Mouse (Mus musculus): ENCODE measurements around the gene Adtrp. TPM values are rescaled to one million over a fixed set of nuclear protein-coding genes. Genes with fewer than 3 reads are reported as not detected.

Adtrp gene
- polyA plus RNA-seq, 1 experiment from 2014 or later = not detected

GRCm38 (mm10) chr13:41823077-41823476, 24.4 kb downstream of the Adtrp start:
- 75% methylated on average over 3 of the region's 3 CpGs for WGBS
- no peak for ATAC-seq

GRCm38 (mm10) chr13:41822617-41823016, 24.9 kb downstream of the Adtrp start:
- Histone ChIP-seq H3K4me3 (no peak overlapping the region), H3K9ac (no peak overlapping the region), H3K27ac (no peak overlapping the region), H3K27me3 (no peaks in the 10 kb centered on the region), H3K36me3 (ENCODE audit: poor library complexity, severe bottlenecking) (no peaks in the 10 kb centered on the region), H3K4me1 (no peaks in the 10 kb centered on the region), H3K9me3 (replicated peaks) (no peaks in the 10 kb centered on the region), H3K4me2 (no peak overlapping the region)
- WGBS = 33% methylated on average over 2 of the region's 2 CpGs
- ATAC-seq = no peak

More at GRCm38 (mm10) chr13:41823077-41823476, 24.4 kb downstream of the Adtrp start:
- Histone ChIP-seq H3K4me1 (no peaks in the 10 kb centered on the region), H3K27ac (no peak overlapping the region), H3K27me3 (no peaks in the 10 kb centered on the region), H3K9ac (no peak overlapping the region), H3K9me3 (replicated peaks) (no peaks in the 10 kb centered on the region), H3K4me3 (no peak overlapping the region), H3K36me3 (ENCODE audit: poor library complexity, severe bottlenecking) (no peaks in the 10 kb centered on the region), H3K4me2 (no peak overlapping the region)

GRCm38 (mm10) chr13:41822091-41822490, 25.4 kb downstream of the Adtrp start:
- ATAC-seq = no peak

GRCm38 (mm10) chr13:41820947-41821346, 26.5 kb downstream of the Adtrp start:
- Histone ChIP-seq H3K9ac (no peak overlapping the region), H3K27ac (no peak overlapping the region), H3K9me3 (replicated peaks) (no peaks in the 10 kb centered on the region), H3K4me1 (no peaks in the 10 kb centered on the region), H3K27me3 (no peaks in the 10 kb centered on the region), H3K4me3 (no peak overlapping the region), H3K36me3 (ENCODE audit: poor library complexity, severe bottlenecking) (no peaks in the 10 kb centered on the region), H3K4me2 (no peak overlapping the region)
- 89% methylated on average over 3 of the region's 3 CpGs for WGBS
- ATAC-seq = no peak

More at GRCm38 (mm10) chr13:41822091-41822490, 25.4 kb downstream of the Adtrp start:
- Histone ChIP-seq H3K4me1 (no peaks in the 10 kb centered on the region), H3K36me3 (ENCODE audit: poor library complexity, severe bottlenecking) (no peaks in the 10 kb centered on the region), H3K4me2 (no peak overlapping the region), H3K9ac (no peak overlapping the region), H3K9me3 (replicated peaks) (no peaks in the 10 kb centered on the region), H3K27ac (no peak overlapping the region), H3K4me3 (no peak overlapping the region), H3K27me3 (no peaks in the 10 kb centered on the region)
- WGBS = 46% methylated on average over 5 of the region's 5 CpGs

DNA sequence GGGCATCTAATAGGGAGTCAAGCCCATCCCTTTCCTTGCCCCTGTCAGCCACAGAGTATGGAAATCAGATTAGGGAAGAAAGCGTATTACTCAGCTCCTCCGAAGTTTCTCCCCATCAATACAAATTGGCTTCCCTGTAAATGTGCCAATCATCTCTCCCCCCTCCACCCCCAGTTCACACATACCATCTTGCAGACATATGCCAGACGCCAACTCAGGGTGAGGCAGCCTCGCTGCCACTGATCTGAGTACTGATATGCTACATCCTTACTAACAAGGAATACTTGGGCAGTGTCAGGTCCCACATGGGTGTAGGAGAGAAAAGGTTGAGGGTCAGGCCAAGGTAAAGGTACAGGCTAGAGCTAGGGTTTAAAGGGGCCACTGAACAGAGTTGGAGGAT, 27.6 kb downstream of the Adtrp start:
- Histone ChIP-seq H3K4me2 (no peak overlapping the region), H3K27me3 (no peaks in the 10 kb centered on the region), H3K36me3 (ENCODE audit: poor library complexity, severe bottlenecking) (no peaks in the 10 kb centered on the region), H3K27ac (no peak overlapping the region), H3K4me1 (no peaks in the 10 kb centered on the region), H3K9ac (no peak overlapping the region), H3K9me3 (replicated peaks) (no peaks in the 10 kb centered on the region), H3K4me3 (no peak overlapping the region)
- 83% methylated on average over 4 of the region's 4 CpGs for WGBS
- peak; percentile 66; the same call in 1 of the 2 replicates for ATAC-seq

DNA sequence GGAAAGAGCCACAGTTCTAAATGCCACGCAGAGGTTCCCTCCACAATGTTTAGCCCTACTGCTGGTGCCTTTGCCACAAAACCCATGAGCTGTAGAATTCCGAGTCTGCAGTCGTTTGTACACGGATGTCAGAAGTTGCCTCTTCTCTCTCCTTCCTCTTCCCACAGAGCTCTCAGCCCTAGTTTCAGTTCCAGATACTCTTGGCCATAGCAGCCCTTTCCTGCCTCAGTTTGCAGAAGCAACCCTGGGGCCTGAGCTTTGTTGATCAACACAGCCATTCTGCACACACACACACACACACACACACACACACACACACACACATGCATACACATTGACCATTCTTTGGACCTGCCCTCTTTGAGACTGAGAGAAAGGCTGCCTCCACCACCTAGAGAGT, 28.0 kb downstream of the Adtrp start:
- ATAC-seq = no peak
- WGBS = 97% methylated on average over 4 of the region's 4 CpGs
- Histone ChIP-seq H3K9me3 (replicated peaks) (no peaks in the 10 kb centered on the region), H3K9ac (no peak overlapping the region), H3K4me1 (no peaks in the 10 kb centered on the region), H3K27me3 (no peaks in the 10 kb centered on the region), H3K4me3 (no peak overlapping the region), H3K27ac (no peak overlapping the region), H3K4me2 (no peak overlapping the region), H3K36me3 (ENCODE audit: poor library complexity, severe bottlenecking) (no peaks in the 10 kb centered on the region)

DNA sequence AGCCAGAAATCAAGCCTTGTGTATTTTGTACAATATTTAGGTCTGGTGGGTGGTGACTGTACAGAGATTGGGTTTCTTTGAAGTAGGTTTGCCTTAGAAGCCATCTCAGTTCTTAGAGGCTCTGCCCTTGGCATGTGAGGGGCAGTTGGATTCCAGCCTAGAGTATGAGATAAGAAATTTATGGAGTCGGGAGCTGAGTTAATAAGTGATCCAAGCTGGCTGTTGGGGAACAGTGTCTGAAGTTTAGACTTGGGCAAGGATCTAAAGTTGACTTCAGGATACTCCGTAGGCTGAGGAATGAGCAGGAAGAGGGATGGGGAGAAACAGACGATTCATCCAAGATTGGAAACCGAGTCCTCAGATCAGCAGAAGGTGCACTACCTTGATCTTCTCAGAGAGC, 29.9 kb downstream of the Adtrp start:
- Histone ChIP-seq H3K9me3 (replicated peaks) (no peaks in the 10 kb centered on the region), H3K4me3 (no peak overlapping the region), H3K36me3 (ENCODE audit: poor library complexity, severe bottlenecking) (no peaks in the 10 kb centered on the region), H3K4me1 (no peaks in the 10 kb centered on the region), H3K27ac (no peak overlapping the region), H3K4me2 (no peak overlapping the region), H3K27me3 (no peaks in the 10 kb centered on the region), H3K9ac (no peak overlapping the region)
- no peak for ATAC-seq
- WGBS = 93% methylated on average over 4 of the region's 4 CpGs

DNA sequence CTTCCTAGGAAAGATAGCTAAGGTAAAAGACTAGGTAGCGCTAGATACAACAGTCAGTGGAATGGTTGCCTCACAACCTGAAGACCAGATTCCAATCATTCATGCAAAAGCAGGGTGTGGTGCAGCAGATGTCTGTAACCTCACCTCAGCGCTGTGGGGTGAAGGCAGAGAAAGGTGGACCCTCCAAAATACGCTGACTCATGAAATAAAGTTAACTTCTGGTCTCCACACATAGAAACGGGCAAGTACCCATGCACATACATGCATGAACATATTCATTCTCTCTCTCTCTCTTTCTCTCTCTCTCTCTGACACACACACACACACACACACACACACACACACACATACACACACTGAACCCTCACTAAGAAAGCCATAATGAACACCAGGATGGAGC, 30.8 kb downstream of the Adtrp start:
- WGBS = 91% methylated on average over 4 of the region's 4 CpGs

DNA sequence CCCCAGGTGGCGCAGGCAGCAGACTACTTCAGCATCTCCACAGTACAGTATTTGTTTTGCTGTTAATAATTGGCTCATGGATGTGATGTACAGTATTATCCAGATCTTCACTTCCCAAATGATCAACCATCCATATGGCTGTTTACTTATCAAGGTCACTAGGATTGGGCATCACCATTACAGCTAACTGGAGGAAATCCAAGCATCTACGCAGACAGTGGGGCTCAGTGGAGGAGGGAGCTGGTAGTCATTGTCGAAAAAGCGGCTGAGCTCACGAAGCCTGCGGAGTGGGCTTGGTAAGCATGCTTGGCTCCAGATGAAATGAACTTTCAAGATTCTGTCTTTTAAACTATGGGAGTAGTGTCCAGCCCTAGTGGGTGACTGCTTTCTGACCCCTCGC, 36.7 kb downstream of the Adtrp start:
- Histone ChIP-seq H3K36me3 (ENCODE audit: poor library complexity, severe bottlenecking) (no peaks in the 10 kb centered on the region), H3K27me3 (no peaks in the 10 kb centered on the region), H3K4me2 (no peak overlapping the region), H3K9ac (no peak overlapping the region), H3K4me3 (no peak overlapping the region), H3K4me1 (peaks cover 17% of the 10 kb centered on the region), H3K9me3 (replicated peaks) (no peaks in the 10 kb centered on the region), H3K27ac (no peak overlapping the region)
- 79% methylated on average over 7 of the region's 7 CpGs for WGBS
- ATAC-seq = no peak

More for the DNA sequence above, 30.8 kb downstream of the Adtrp start:
- H3K9me3 ChIP-seq (replicated peaks) = no peaks in the 10 kb centered on the region
- ATAC-seq = no peak
- H3K4me2 ChIP-seq = no peak overlapping the region
- no peaks in the 10 kb centered on the region for H3K27me3 ChIP-seq
- H3K27ac ChIP-seq = no peak overlapping the region
- no peak overlapping the region for H3K4me3 ChIP-seq
- H3K4me1 ChIP-seq = no peaks in the 10 kb centered on the region
- no peak overlapping the region for H3K9ac ChIP-seq
- H3K36me3 ChIP-seq (ENCODE audit: poor library complexity, severe bottlenecking) = no peaks in the 10 kb centered on the region

- H3K4me3 ChIP-seq = no peak overlapping the region
- no peaks in the 10 kb centered on the region for H3K9me3 ChIP-seq (replicated peaks)
- peaks cover 17% of the 10 kb centered on the region for H3K4me1 ChIP-seq
- H3K9ac ChIP-seq = no peak overlapping the region
- no peak overlapping the region for H3K4me2 ChIP-seq
- peak; percentile 65 for ATAC-seq
- H3K36me3 ChIP-seq (ENCODE audit: poor library complexity, severe bottlenecking) = no peaks in the 10 kb centered on the region
- 17% methylated on average over 4 of the region's 4 CpGs for WGBS
- peak overlapping the region; percentile 87 for H3K27ac ChIP-seq
- H3K27me3 ChIP-seq = no peaks in the 10 kb centered on the region
These were observed 39.7 kb downstream of the Adtrp start for GRCm38 (mm10) chr13:41807815-41808214.

DNA sequence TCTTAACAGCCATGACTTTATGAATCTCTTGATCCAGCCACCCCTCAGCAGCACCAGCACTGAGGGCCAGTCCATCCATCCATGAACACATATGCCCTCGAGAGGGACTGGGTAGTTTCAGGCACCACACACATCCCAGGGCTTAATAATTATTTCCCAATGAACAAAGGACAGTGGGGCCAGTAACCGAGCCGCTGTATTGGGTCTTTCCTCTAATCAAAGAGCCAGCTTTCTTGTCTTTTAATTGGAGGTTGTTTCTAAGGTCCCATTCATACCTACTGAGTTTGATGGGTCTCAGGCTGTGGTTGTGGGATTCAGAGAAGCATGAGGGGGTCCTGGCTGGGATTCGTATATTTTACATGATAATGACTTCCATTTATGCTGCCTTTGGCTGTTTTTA, 40.2 kb downstream of the Adtrp start:
- WGBS = 9% methylated on average over 4 of the region's 4 CpGs
- peak; percentile 92 for ATAC-seq
- Histone ChIP-seq H3K9me3 (replicated peaks) (no peaks in the 10 kb centered on the region), H3K4me1 (peaks cover 20% of the 10 kb centered on the region), H3K27ac (peak overlapping the region; percentile 87), H3K4me3 (no peak overlapping the region), H3K27me3 (no peaks in the 10 kb centered on the region), H3K9ac (no peak overlapping the region), H3K4me2 (no peak overlapping the region), H3K36me3 (ENCODE audit: poor library complexity, severe bottlenecking) (no peaks in the 10 kb centered on the region)

- Histone ChIP-seq H3K27me3 (no peaks in the 10 kb centered on the region), H3K9me3 (replicated peaks) (no peaks in the 10 kb centered on the region), H3K4me3 (no peak overlapping the region), H3K4me2 (no peak overlapping the region), H3K27ac (no peak overlapping the region), H3K9ac (no peak overlapping the region), H3K36me3 (ENCODE audit: poor library complexity, severe bottlenecking) (no peaks in the 10 kb centered on the region), H3K4me1 (peaks cover 40% of the 10 kb centered on the region)
- WGBS = 84% methylated on average over 7 of the region's 7 CpGs
- ATAC-seq = no peak
These were observed 42.2 kb downstream of the Adtrp start for GRCm38 (mm10) chr13:41805138-41805820.

DNA sequence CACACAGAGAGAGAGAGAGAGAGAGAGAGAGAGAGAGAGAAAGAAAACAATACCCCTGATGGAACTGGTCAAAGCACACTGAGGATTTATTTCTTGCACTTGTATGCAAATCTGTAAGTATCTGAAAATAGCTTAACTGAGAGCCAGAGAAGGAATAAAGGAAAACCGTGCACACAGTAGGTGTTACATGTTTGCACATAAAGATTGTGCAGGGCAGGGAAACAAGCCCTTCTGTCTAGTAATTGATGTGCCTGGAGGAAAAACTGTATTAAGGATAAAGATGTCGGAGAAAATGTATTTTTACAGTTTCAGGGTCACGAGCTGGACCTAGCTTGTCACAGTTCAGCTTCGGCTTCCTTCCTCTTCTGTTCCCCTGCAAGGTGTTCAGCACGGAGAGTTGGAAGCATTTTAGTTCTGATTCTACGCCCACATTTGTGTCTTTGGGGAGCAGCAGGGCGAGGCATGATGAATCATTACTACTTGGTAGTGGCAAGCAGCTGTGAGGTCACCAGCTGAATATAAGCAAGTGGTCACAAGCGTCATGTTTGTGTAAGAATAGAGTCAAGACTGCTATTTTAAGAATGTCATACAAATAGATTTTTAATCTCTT, 43.7 kb downstream of the Adtrp start:
- peaks cover 40% of the 10 kb centered on the region for H3K4me1 ChIP-seq
- no peak for ATAC-seq
- H3K36me3 ChIP-seq (ENCODE audit: poor library complexity, severe bottlenecking) = no peaks in the 10 kb centered on the region
- H3K27ac ChIP-seq = no peak overlapping the region
- no peak overlapping the region for H3K9ac ChIP-seq
- 82% methylated on average over 8 of the region's 8 CpGs for WGBS
- H3K4me3 ChIP-seq = no peak overlapping the region
- no peaks in the 10 kb centered on the region for H3K27me3 ChIP-seq
- no peak overlapping the region for H3K4me2 ChIP-seq
- no peaks in the 10 kb centered on the region for H3K9me3 ChIP-seq (replicated peaks)
